ENCODE assay signal across 23 mouse cellular contexts in genomic region chr7:91818004-91818403, GRCm38 (mm10).
"Had no signal": no experiment of that assay in that cellular context is flagged by ENCODE, and none has a peak within 500 bp of the region (broad histone marks: within the 10 kb centered on the region; RNA-seq: fewer than 3 reads in every experiment).

No protein-coding gene starts in this region.

- H3K36me3 ChIP-seq: heart, embryonic 12.5 days; hindbrain, embryonic 10.5 days; hindbrain, embryonic 12.5 days; intestine, embryonic 15.5 days; limb, embryonic 10.5 days; limb, embryonic 12.5 days; liver, embryonic 13.5 days; liver, embryonic 15.5 days had no signal

- H3K9me3 ChIP-seq: heart, embryonic 12.5 days; hindbrain, embryonic 10.5 days; hindbrain, embryonic 12.5 days; intestine, embryonic 15.5 days; limb, embryonic 10.5 days; limb, embryonic 12.5 days; liver, embryonic 13.5 days; liver, embryonic 15.5 days had no signal

- H3K27ac ChIP-seq: heart, adult 2 months; hindbrain, embryonic 10.5 days; hindbrain, embryonic 12.5 days; hindbrain, embryonic 14.5 days; intestine, embryonic 15.5 days; layer of hippocampus, adult 2 months; left cerebral cortex, adult 2 months; limb, embryonic 10.5 days; limb, embryonic 12.5 days; liver, embryonic 13.5 days; liver, embryonic 15.5 days had no signal

- H3K4me3 ChIP-seq: heart, adult 2 months; heart, embryonic 12.5 days; hindbrain, embryonic 10.5 days; hindbrain, embryonic 12.5 days; intestine, embryonic 15.5 days; layer of hippocampus, adult 2 months; left cerebral cortex, adult 2 months; limb, embryonic 10.5 days; limb, embryonic 12.5 days; liver, embryonic 13.5 days; liver, embryonic 15.5 days had no signal

- H3K27me3 ChIP-seq: heart, embryonic 12.5 days; hindbrain, embryonic 12.5 days; intestine, embryonic 15.5 days; limb, embryonic 12.5 days; liver, embryonic 13.5 days; liver, embryonic 15.5 days had no signal

- H3K4me1 ChIP-seq: heart, embryonic 12.5 days; hindbrain, embryonic 10.5 days; hindbrain, embryonic 12.5 days; intestine, embryonic 15.5 days; limb, embryonic 10.5 days; limb, embryonic 12.5 days; liver, embryonic 13.5 days; liver, embryonic 15.5 days had no signal

- DNase-seq: gastrocnemius, postnatal 14 days; gastrocnemius, postnatal 36 days; heart, adult 11 months; heart, adult 2 months; heart, postnatal 10 days; heart, postnatal 4 days; kidney, adult 18-20 months; kidney, adult 8-10 months; kidney, postnatal 10 days; kidney, postnatal 25 days; kidney, postnatal 4 days; liver; liver, embryonic 13.5 days had no signal
